Mouse (Mus musculus) spleen, adult 2 months (tissue): ENCODE measurements at regions not wholly inside any gene's neighbourhood (a gene's known extent, or its start where the extent isn't known, plus 50 kb on each side); places are given as distances from the start of the nearest gene placed in this dataset.

Experiments
- CTCF ChIP-seq: fragments of 200-500 bp; IDR thresholded peaks from 2 replicates; pipeline ENCODE4 v1.5.1; 2011; ENCODE audit warnings: mild to moderate bottlenecking, inconsistent platforms; ENCODE audit not compliant: insufficient read depth, insufficient read length, insufficient replicate concordance; ENCODE audit errors: extremely low read depth
- POLR2A ChIP-seq: fragments of 200-500 bp; IDR thresholded peaks from 2 replicates; pipeline ENCODE4 v1.6.1; 2011; ENCODE audit warnings: low read depth, low read length, inconsistent platforms

DNA sequence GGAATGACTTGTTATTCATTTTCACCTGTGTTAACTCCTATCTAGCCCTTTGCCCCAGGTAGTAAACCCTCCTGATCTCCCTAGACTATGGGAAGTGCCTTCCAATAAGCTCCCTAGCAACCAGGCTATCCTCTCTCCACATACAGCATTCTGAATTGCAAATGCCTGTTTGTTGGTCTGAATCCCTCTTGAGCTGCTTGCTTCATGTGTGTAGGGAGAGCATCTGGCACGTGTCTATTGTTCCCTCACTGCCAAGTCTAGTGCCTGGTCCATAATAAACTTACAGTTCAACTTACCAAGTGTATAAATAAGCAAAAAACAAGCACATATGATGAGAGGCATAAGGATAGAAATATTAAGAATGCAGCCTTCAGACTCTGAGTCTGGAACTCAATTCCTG is 314.5 kb downstream of the Cenpc1 start:
- TF ChIP-seq CTCF, result no peak
- TF ChIP-seq POLR2A, result no peak
